Mouse (Mus musculus) stomach, embryonic 15.5 days (tissue): Measurements from ENCODE around the gene Apob. TPM values are rescaled to one million over a fixed set of nuclear protein-coding genes. Genes with fewer than 3 reads are reported as not detected.
"Not testable (repeated sequence)": the region's sequence is repeated elsewhere in the genome, so short reads cannot be mapped to it uniquely, and the experiment has no call there.

Experiments used
- ATAC-seq: fragments of 200-750 bp; cut with Nextera tagmentation; 2 replicates; pipeline ENCODE4 v1.8.0; 2017; ENCODE audit warnings: low read depth, moderate number of reproducible peaks, moderate TSS enrichment; ENCODE audit not compliant: insufficient read depth, low FRiP score
- H3K27ac ChIP-seq: fragments of 300-500 bp; sonication (generic); 2 replicates; pipeline ENCODE4 v1.5.1; 2015; ENCODE audit warnings: mild to moderate bottlenecking, inconsistent platforms
- H3K27me3 ChIP-seq: fragments of 300-500 bp; sonication (generic); replicated peaks from 2 replicates; pipeline ENCODE4 v1.6.1; 2015; ENCODE audit warnings: inconsistent platforms
- H3K36me3 ChIP-seq: fragments of 300-500 bp; sonication (generic); 2 replicates; pipeline ENCODE4 v1.6.1; 2015; ENCODE audit warnings: inconsistent platforms
- H3K4me1 ChIP-seq: fragments of 300-500 bp; sonication (generic); 2 replicates; pipeline ENCODE4 v1.6.1; 2015; ENCODE audit warnings: inconsistent platforms
- H3K4me2 ChIP-seq: fragments of 300-500 bp; sonication (generic); 2 replicates; pipeline ENCODE4 v1.6.1; 2015; ENCODE audit warnings: mild to moderate bottlenecking, inconsistent platforms
- H3K4me3 ChIP-seq: fragments of 300-500 bp; sonication (generic); replicated peaks from 2 replicates; pipeline ENCODE4 v1.5.1; 2015; ENCODE audit warnings: inconsistent platforms
- H3K9ac ChIP-seq: fragments of 300-500 bp; sonication (generic); 2 replicates; pipeline ENCODE4 v1.6.1; 2015; ENCODE audit warnings: inconsistent platforms
- H3K9me3 ChIP-seq: fragments of 300-500 bp; sonication (generic); 2 replicates; pipeline ENCODE4 v1.6.1; 2016; ENCODE audit warnings: inconsistent platforms
- WGBS: fragments of 180-500 bp; shearing (Covaris S2); methylation state at CpG from one replicate; pipeline ENCODE4 v1.1.7; 2015; 5-methylcytosine and 5-hydroxymethylcytosine counted together
- polyA plus RNA-seq: library from polyadenylated mRNA; unstranded; fragments of >200 nt; fragmentation: Nextera tagmentation; extraction: Ambion mirVana; gene quantifications from 2 replicates; pipeline ENCODE4 v1.2.1, GENCODE M21; 2015

Apob gene
- polyA plus RNA-seq, 1 experiment from 2014 or later = 11.0 TPM

GRCm38 (mm10) chr12:7978190-7978884 is 889 bp downstream of the Apob start:
- 0 out of 2 replicates have a peak overlapping the region, but pooled peaks have one; percentile 0 for H3K4me2 ChIP-seq
- H3K36me3 ChIP-seq = no peaks in the 10 kb centered on the region
- H3K27ac ChIP-seq = no peak overlapping the region
- 47% methylated on average over 13 of the region's 13 CpGs for WGBS
- 0 out of 2 replicates have a peak overlapping the region, but pooled peaks have one; percentile 3 for H3K4me3 ChIP-seq
- no peaks in the 10 kb centered on the region for H3K4me1 ChIP-seq
- H3K9ac ChIP-seq = no peak overlapping the region
- H3K27me3 ChIP-seq = no peaks in the 10 kb centered on the region
- ATAC-seq = peak; percentile 75; the same call in 1 of the 2 replicates
- no peaks in the 10 kb centered on the region for H3K9me3 ChIP-seq

GRCm38 (mm10) chr12:7984411-7984810 is 7.0 kb downstream of the Apob start:
- no peak for ATAC-seq
- H3K9me3 ChIP-seq = no peaks in the 10 kb centered on the region
- no peaks in the 10 kb centered on the region for H3K4me1 ChIP-seq
- H3K27me3 ChIP-seq = no peaks in the 10 kb centered on the region
- WGBS = 86% methylated on average over 1 of the region's 1 CpGs
- H3K9ac ChIP-seq = no peak overlapping the region
- H3K4me3 ChIP-seq = no peak overlapping the region
- H3K4me2 ChIP-seq = no peak overlapping the region
- no peaks in the 10 kb centered on the region for H3K36me3 ChIP-seq
- no peak overlapping the region for H3K27ac ChIP-seq

DNA sequence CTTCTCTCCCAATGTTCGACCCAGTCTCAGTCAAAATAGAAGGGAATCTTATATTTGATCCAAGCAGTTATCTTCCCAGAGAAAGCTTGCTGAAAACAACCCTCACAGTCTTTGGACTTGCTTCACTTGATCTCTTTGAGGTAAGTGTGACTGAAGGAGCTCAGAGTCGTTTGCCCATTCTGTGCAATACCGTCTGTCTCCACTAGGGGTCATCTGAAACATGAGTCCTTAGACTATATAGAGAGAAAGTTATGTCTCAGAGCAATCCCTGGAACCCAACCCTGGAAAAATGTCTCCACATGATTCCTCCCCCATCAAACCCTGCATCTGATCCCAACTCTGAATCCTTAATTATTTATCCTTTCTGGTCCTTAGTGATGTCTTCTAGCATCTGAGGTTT is 13.4 kb downstream of the Apob start:
- Histone ChIP-seq H3K9me3 (no peaks in the 10 kb centered on the region), H3K9ac (no peak overlapping the region), H3K27ac (no peak overlapping the region), H3K4me2 (no peak overlapping the region), H3K4me1 (no peaks in the 10 kb centered on the region), H3K27me3 (no peaks in the 10 kb centered on the region), H3K4me3 (no peak overlapping the region), H3K36me3 (no peaks in the 10 kb centered on the region)
- 10% methylated on average over 3 of the region's 3 CpGs for WGBS
- ATAC-seq = no peak

- Histone ChIP-seq H3K9me3 (no peaks in the 10 kb centered on the region), H3K9ac (no peak overlapping the region), H3K36me3 (no peaks in the 10 kb centered on the region), H3K4me3 (no peak overlapping the region), H3K27me3 (no peaks in the 10 kb centered on the region), H3K27ac (no peak overlapping the region), H3K4me2 (no peak overlapping the region), H3K4me1 (no peaks in the 10 kb centered on the region)
- 26% methylated on average over 1 of the region's 1 CpGs for WGBS
- ATAC-seq = no peak
Observed at GRCm38 (mm10) chr12:7991570-7991969, 14.1 kb downstream of the Apob start.

DNA sequence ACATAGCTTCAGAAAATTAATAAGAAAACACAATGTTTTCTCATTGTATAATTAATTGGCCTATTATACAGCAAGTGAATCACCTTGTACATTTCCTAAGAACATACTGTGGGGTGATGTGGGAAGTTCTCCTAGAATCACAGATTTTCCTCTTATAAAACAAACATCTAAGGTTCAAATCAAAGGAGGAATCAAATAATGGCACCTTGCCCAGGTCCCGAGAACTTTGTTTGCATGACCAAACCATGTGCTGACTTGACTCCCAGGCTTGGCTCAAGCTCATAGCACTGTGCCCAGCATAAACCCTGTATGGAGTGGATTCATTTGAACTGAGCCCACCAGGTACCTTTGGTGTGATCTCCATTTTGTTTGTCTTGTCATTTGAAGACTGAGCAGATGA is 43.5 kb downstream of the Apob start:
- no peaks in the 10 kb centered on the region for H3K36me3 ChIP-seq
- 57% methylated on average over 1 of the region's 1 CpGs for WGBS
- no peak for ATAC-seq
- no peak overlapping the region for H3K4me2 ChIP-seq
- H3K4me1 ChIP-seq = no peaks in the 10 kb centered on the region
- no peak overlapping the region for H3K4me3 ChIP-seq
- H3K27ac ChIP-seq = no peak overlapping the region
- no peak overlapping the region for H3K9ac ChIP-seq
- no peaks in the 10 kb centered on the region for H3K9me3 ChIP-seq
- H3K27me3 ChIP-seq = no peaks in the 10 kb centered on the region

DNA sequence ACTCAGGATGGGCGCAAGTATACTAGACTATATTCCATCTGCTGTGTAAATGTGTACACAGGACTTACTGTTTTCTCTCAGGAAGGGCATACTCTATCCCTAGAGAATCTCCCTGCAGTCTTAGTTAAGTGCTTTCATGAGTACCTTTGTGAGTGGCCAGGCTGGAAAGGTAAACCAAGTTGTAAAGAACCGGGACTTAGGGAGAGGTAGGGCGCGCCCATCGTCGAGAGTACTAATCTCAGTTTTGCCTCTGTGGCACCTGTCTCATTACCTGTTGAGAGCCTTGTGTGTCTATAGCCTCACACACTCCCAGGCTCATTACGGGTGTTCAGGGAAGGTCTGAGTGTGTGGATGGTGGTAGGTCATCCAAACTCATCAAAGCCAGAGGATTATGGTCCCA is 52.1 kb downstream of the Apob start:
- Histone ChIP-seq H3K9ac (no peak overlapping the region), H3K36me3 (no peaks in the 10 kb centered on the region), H3K27me3 (no peaks in the 10 kb centered on the region), H3K4me1 (no peaks in the 10 kb centered on the region), H3K4me3 (no peak overlapping the region), H3K9me3 (no peaks in the 10 kb centered on the region), H3K4me2 (no peak overlapping the region), H3K27ac (no peak overlapping the region)
- 86% methylated on average over 7 of the region's 7 CpGs for WGBS
- ATAC-seq = no peak

DNA sequence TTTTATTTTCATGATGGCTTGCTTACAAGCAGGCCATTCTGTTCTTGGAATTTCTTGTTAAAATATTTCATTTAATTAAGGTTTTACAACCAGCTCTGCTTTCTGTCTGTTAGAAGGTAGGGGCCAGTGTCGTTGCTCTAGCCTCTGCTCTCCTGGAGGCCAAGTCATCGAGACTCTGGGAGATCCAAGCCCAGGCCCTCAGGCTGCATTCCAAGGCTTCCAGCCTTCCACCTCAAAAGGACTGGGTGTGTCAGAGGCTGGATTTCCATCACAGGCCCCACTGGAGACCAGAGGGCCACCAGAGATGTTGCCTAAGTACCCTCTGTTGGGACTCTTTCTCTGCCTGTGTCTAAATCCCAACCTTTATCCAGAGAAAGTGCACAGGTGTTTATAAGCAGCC is 52.6 kb downstream of the Apob start:
- H3K27me3 ChIP-seq = no peaks in the 10 kb centered on the region
- no peak overlapping the region for H3K4me3 ChIP-seq
- no peaks in the 10 kb centered on the region for H3K36me3 ChIP-seq
- ATAC-seq = no peak
- no peak overlapping the region for H3K27ac ChIP-seq
- 46% methylated on average over 2 of the region's 2 CpGs for WGBS
- no peaks in the 10 kb centered on the region for H3K4me1 ChIP-seq
- no peak overlapping the region for H3K4me2 ChIP-seq
- H3K9me3 ChIP-seq = no peaks in the 10 kb centered on the region
- H3K9ac ChIP-seq = no peak overlapping the region

GRCm38 (mm10) chr12:8031169-8031568 is 53.7 kb downstream of the Apob start:
- not testable (repeated sequence) for H3K4me2 ChIP-seq, H3K27me3 ChIP-seq, H3K4me1 ChIP-seq, H3K36me3 ChIP-seq, H3K9me3 ChIP-seq, H3K9ac ChIP-seq, ATAC-seq, H3K4me3 ChIP-seq, H3K27ac ChIP-seq
- 80% methylated on average over 1 of the region's 1 CpGs for WGBS

- H3K27me3 ChIP-seq = no peaks in the 10 kb centered on the region
- WGBS = 52% methylated on average over 14 of the region's 14 CpGs
- H3K4me3 ChIP-seq = no peak overlapping the region
- H3K27ac ChIP-seq = no peak overlapping the region
- H3K9ac ChIP-seq = no peak overlapping the region
- H3K36me3 ChIP-seq = no peaks in the 10 kb centered on the region
- H3K9me3 ChIP-seq = no peaks in the 10 kb centered on the region
- no peak overlapping the region for H3K4me2 ChIP-seq
- no peaks in the 10 kb centered on the region for H3K4me1 ChIP-seq
- no peak for ATAC-seq
Observed at GRCm38 (mm10) chr12:8031595-8032358, 54.3 kb downstream of the Apob start.

- H3K4me3 ChIP-seq = no peak overlapping the region
- H3K27me3 ChIP-seq = no peaks in the 10 kb centered on the region
- H3K27ac ChIP-seq = no peak overlapping the region
- H3K36me3 ChIP-seq = no peaks in the 10 kb centered on the region
- H3K9me3 ChIP-seq = no peaks in the 10 kb centered on the region
- H3K4me1 ChIP-seq = no peaks in the 10 kb centered on the region
- no peak for ATAC-seq
- H3K9ac ChIP-seq = no peak overlapping the region
- no peak overlapping the region for H3K4me2 ChIP-seq
- WGBS = 58% methylated on average over 4 of the region's 4 CpGs
Observed at GRCm38 (mm10) chr12:8032359-8032755, 54.9 kb downstream of the Apob start.

DNA sequence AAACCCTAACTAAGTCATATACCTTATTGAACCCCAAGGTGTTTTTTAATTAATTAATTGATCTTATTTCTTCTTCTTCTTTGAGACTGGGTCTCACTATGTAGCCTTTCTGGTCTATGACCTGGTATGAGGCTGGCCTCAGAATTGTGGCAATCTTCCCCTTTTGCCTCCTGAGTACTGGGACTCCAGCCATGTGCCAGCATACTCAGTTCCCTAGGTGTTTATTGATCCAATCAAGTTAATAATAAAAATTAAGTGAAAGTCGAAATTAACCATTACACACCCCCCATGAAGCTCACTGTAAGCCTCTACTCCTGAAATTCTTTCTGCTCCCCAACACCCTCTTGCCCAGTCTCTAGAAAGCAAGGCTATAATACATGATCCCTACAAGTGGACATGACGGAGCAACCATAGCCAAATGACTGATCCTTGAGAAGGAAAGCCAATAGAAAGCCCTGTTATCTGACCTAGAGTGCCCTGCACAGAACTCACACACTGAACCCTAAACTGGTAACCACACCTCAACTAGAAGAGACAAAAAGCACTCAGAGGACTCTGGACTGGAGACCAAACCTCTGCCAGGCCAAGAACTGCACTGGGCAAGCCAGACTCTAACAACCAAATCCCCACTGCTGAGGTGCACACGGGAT is 60.8 kb downstream of the Apob start:
- no peak overlapping the region for H3K27ac ChIP-seq
- H3K4me2 ChIP-seq = no peak overlapping the region
- no peaks in the 10 kb centered on the region for H3K27me3 ChIP-seq
- no peak overlapping the region for H3K9ac ChIP-seq
- H3K4me1 ChIP-seq = no peaks in the 10 kb centered on the region
- H3K36me3 ChIP-seq = no peaks in the 10 kb centered on the region
- no peak for ATAC-seq
- 74% methylated on average over 3 of the region's 3 CpGs for WGBS
- H3K9me3 ChIP-seq = no peaks in the 10 kb centered on the region
- no peak overlapping the region for H3K4me3 ChIP-seq
